Mouse (Mus musculus): ENCODE data around the gene Mcm8. TPM values are rescaled to one million over a fixed set of nuclear protein-coding genes. Genes with fewer than 3 reads are reported as not detected.

Gene Mcm8
- polyA plus RNA-seq, 1 experiment = 0.08 TPM

- no peaks in the 10 kb centered on the region for H3K4me1 ChIP-seq (ENCODE audit: control insufficient read depth)
- TF ChIP-seq GATA1 (IDR thresholded peaks at IDR 0.05; ENCODE audit: low read length) (no peak), TAL1 (IDR thresholded peaks at IDR 0.05; ENCODE audit: low read length) (no peak)
- H3K9me3 ChIP-seq (ENCODE audit: control insufficient read depth, low read length) = no peaks in the 10 kb centered on the region
- peaks cover 23% of the 10 kb centered on the region for H3K27me3 ChIP-seq (ENCODE audit: control insufficient read depth)
- H3K36me3 ChIP-seq (ENCODE audit: control insufficient read depth) = no peaks in the 10 kb centered on the region
- no peak overlapping the region for H3K4me3 ChIP-seq (replicated peaks)
These were observed 68.5 kb downstream of the Mcm8 start for GRCm38 (mm10) chr2:132884303-132884967.

DNA sequence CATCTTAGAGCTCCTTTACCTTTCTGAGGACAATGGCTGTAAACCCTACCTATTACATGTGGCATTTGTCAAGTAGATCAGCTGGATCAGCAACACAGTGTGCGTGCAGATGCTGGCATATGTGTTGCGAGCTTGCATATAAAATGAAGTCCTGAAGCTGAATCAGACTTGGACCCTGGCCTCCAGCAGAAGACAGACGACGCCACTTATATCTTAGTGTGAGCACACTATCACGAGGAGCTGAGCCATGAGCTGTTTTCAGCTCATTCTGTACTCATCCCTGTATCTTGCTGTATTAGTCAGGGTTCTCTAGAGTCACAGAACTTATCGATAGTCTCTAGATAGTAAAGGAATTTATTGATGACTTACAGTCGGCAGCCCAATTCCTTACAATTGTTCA is 69.4 kb downstream of the Mcm8 start:
- H3K9me3 ChIP-seq (ENCODE audit: control insufficient read depth, low read length) = no peaks in the 10 kb centered on the region
- no peak for TF ChIP-seq GATA1 (IDR thresholded peaks at IDR 0.05; ENCODE audit: low read length)
- TF ChIP-seq TAL1 (IDR thresholded peaks at IDR 0.05; ENCODE audit: low read length) = no peak
- H3K4me1 ChIP-seq (ENCODE audit: control insufficient read depth) = no peaks in the 10 kb centered on the region
- no peaks in the 10 kb centered on the region for H3K36me3 ChIP-seq (ENCODE audit: control insufficient read depth)
- H3K4me3 ChIP-seq (replicated peaks) = no peak overlapping the region
- H3K27me3 ChIP-seq (ENCODE audit: control insufficient read depth) = peaks cover 14% of the 10 kb centered on the region

Other genes starting within 250 kb of the Mcm8 start
- gene Gpcpd1, start 228.4 kb upstream of the Mcm8 start, polyA plus RNA-seq (2012) = 7.3 and 9.1 TPM in 2 replicates
- gene Shld1, start 129.2 kb upstream of the Mcm8 start, polyA plus RNA-seq (2012) = 0.12 and 0.28 TPM in 2 replicates
- 0.01 TPM in 1 of 2 replicates, not detected in the other for gene Chgb, start 34.9 kb upstream of the Mcm8 start, polyA plus RNA-seq (2012)
- 0.06 TPM in 2 replicates for gene Trmt6, start 86 bp upstream of the Mcm8 start, polyA plus RNA-seq (2012)
- 1.4 and 1.9 TPM in 2 replicates for gene Crls1, start 30.5 kb downstream of the Mcm8 start, polyA plus RNA-seq (2012)
- not detected in 2 replicates for gene Lrrn4, start 64.8 kb downstream of the Mcm8 start, polyA plus RNA-seq (2012)
- gene Fermt1, start 129.8 kb downstream of the Mcm8 start, polyA plus RNA-seq (2012) = 0.01 TPM in 2 replicates